Mouse (Mus musculus) thymus, adult 2 months (tissue): Measurements from ENCODE around the gene Gm3336. TPM values are rescaled to one million over a fixed set of nuclear protein-coding genes. Genes with fewer than 3 reads are reported as not detected.
A peak's percentile ranks its signal among the peaks of the same experiment; 100 is the strongest.

Experiments used
- DNase-seq: peaks from one replicate; pipeline ENCODE4 v3.0.0; 2021
- H3K27ac ChIP-seq: fragments of 200-500 bp; 2 replicates; pipeline ENCODE4 v1.5.1; 2012; ENCODE audit warnings: low read length, control low read depth; ENCODE audit not compliant: control insufficient read depth, insufficient read depth
- H3K27me3 ChIP-seq: fragments of 200-500 bp; 2 replicates; pipeline ENCODE4 v1.6.1; 2012; ENCODE audit warnings: mild to moderate bottlenecking, low read length, moderate library complexity, mixed read lengths; ENCODE audit not compliant: control insufficient read depth, insufficient read depth
- H3K36me3 ChIP-seq: fragments of 200-500 bp; 2 replicates; pipeline ENCODE4 v1.6.1; 2012; ENCODE audit warnings: mild to moderate bottlenecking, low read length, moderate library complexity; ENCODE audit not compliant: control insufficient read depth, insufficient read depth
- H3K4me1 ChIP-seq: fragments of 200-500 bp; replicated peaks from 2 replicates; pipeline ENCODE4 v1.6.1; 2012; ENCODE audit warnings: low read length; ENCODE audit not compliant: control insufficient read depth, insufficient read depth
- H3K4me3 ChIP-seq: fragments of 200-500 bp; 2 replicates; pipeline ENCODE4 v1.5.1; 2012; ENCODE audit warnings: mild to moderate bottlenecking, low read length, control low read depth, moderate library complexity; ENCODE audit not compliant: control insufficient read depth, insufficient read depth
- CTCF ChIP-seq: fragments of 200-500 bp; IDR thresholded peaks from 2 replicates; pipeline ENCODE4 v1.5.1; 2012; ENCODE audit warnings: mild to moderate bottlenecking, control low read depth, low read length, moderate library complexity, borderline replicate concordance; ENCODE audit not compliant: control insufficient read depth, poor library complexity, insufficient read depth; ENCODE audit errors: extremely low read depth
- POLR2A ChIP-seq: fragments of 200-500 bp; IDR thresholded peaks from 2 replicates; pipeline ENCODE4 v1.6.1; 2012; ENCODE audit warnings: mild to moderate bottlenecking, low read length, control low read depth, moderate library complexity; ENCODE audit not compliant: control insufficient read depth, poor library complexity, insufficient read depth; ENCODE audit errors: extremely low read depth
- WGBS: fragments of 180-500 bp; shearing (Covaris S2); methylation state at CpG from one replicate; pipeline ENCODE4 v1.1.7; 2018; 5-methylcytosine and 5-hydroxymethylcytosine counted together
- polyA plus RNA-seq: library from polyadenylated mRNA; depleted of rRNA; stranded (reverse); fragments of >200 nt; gene quantifications from 2 replicates; pipeline ENCODE4 v1.2.3, GENCODE M21; 2012

The Gm3336 gene
- polyA plus RNA-seq, 1 experiment: 0.50 TPM

DNA sequence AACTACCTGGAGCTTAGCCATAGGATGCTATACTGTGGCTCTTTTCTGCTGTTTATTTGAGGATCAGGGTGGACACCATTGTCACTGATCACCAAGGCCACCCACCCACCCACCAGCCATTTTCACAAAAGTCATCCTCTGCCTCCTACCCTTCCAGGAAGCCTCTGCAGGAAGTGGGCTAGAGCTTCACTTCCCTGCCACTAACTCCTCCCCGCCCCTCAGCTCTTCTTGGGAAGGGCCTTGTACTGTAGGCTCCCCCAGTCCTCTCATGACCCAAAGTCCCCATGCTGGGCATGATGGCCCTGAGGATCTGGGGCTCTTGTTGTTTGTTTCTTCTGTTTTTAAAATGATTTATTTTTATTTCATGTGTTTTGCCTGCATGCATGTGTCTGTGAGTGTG, 43.0 kb upstream of the Gm3336 start:
- Histone ChIP-seq H3K36me3 (0 out of 2 replicates have a peak, but pooled peaks cover 3% of the 10 kb centered on the region), H3K4me3 (no peak overlapping the region), H3K27me3 (no peaks in the 10 kb centered on the region), H3K27ac (peak overlapping the region; percentile 81), H3K4me1 (peaks cover 35% of the 10 kb centered on the region)
- WGBS: 11% methylated on average over 1 of the region's 1 CpGs
- peak; percentile 74 for DNase-seq
- no peak for TF ChIP-seq POLR2A
- TF ChIP-seq CTCF: no peak

DNA sequence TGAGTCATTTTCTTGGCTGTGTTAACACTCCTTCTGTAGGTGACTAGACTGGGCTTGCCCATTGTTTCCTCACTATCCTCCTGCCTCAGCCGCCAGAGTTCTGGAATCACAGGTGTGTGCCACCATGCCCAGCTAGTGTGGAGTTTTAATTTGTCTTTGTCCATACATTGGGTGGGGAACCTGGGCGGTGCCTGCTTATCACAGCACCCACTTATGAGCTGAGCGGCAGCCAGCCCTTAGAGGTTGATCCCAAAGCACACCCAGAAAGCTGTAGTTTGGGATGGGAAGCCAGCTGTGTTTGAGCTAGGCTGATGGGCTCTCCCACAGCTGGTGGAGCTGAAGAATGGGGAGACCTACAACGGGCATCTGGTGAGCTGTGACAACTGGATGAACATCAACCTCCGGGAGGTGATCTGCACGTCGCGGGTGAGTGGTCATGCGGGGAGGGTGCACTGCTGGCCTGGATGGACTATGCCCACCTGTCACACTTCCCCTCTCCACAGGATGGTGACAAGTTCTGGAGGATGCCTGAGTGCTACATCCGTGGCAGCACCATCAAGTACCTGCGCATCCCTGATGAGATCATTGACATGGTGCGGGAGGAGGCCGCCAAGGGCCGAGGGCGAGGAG, 40.8 kb upstream of the Gm3336 start:
- TF ChIP-seq POLR2A (no peak), CTCF (no peak)
- no peak for DNase-seq
- Histone ChIP-seq H3K4me1 (peaks cover 33% of the 10 kb centered on the region), H3K27ac (no peak overlapping the region), H3K4me3 (no peak overlapping the region), H3K27me3 (no peaks in the 10 kb centered on the region), H3K36me3 (0 out of 2 replicates have a peak, but pooled peaks cover 3% of the 10 kb centered on the region)
- WGBS: 96% methylated on average over 15 of the region's 15 CpGs

DNA sequence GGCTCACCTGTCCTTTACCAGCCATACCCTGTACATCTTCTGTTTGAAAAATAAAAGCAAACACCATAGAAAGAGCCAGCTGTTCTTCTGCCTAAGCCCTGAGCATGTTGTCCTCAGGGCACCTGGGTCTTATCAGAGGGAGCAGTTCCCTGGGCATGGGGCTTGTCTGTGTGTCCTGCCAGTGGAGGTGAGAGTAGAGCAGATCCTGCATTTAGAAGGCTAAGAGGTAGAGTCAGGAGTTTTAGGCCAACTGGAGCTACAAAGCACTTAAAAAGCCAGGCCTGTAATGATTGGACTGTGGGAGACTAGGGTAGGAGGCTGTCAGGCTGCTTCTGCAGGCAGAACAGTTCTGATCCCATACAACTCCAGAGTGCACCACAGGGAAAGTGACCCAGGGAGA, 39.7 kb upstream of the Gm3336 start:
- Histone ChIP-seq H3K27ac (no peak overlapping the region), H3K27me3 (no peaks in the 10 kb centered on the region), H3K4me1 (peaks cover 30% of the 10 kb centered on the region), H3K36me3 (0 out of 2 replicates have a peak, but pooled peaks cover 3% of the 10 kb centered on the region), H3K4me3 (no peak overlapping the region)
- no peak for DNase-seq
- TF ChIP-seq CTCF (no peak), POLR2A (no peak)

DNA sequence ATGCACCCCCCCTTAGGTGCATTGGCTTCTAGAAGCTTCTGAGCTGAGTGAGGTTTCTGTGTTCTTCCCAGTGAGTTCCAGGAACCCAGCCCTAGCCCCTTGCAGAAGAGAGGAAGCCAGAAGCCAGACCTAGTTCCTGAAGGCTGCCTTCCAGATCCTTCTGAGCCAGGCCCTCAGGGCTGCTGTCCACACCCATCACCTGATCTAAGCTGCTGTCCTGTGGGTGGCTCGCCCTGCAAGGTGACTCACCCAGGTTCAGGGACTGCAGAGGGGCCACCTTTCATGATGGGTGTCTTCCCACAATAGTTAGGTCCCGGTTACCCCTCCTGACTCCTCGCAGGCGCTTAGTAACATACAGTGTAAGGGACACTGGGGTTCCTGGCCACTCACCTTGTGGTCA, 38.9 kb upstream of the Gm3336 start:
- WGBS: 91% methylated on average over 4 of the region's 4 CpGs
- Histone ChIP-seq H3K4me1 (peaks cover 24% of the 10 kb centered on the region), H3K27ac (no peak overlapping the region), H3K36me3 (0 out of 2 replicates have a peak, but pooled peaks cover 3% of the 10 kb centered on the region), H3K27me3 (no peaks in the 10 kb centered on the region), H3K4me3 (no peak overlapping the region)
- DNase-seq: no peak
- TF ChIP-seq POLR2A (no peak), CTCF (no peak)

DNA sequence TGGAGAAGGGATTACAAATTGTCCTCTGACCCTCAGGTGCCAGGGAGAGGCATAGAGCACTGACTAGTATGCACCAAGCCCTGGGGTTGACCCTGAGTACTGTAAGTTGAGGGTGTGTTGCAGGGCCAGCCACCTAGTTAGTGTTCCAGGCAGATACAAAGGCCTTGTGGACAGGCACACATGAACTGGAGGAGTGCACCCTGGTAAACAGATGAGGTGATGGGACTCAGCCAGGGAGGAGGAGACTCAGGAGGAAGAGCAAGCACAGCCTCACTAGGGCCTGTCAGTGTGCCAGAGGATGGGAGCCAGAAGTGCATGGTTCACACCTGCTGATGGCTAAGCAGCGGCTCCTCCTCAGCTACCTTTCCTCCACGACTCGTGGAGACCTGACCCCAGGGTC, 38.3 kb upstream of the Gm3336 start:
- H3K36me3 ChIP-seq: 0 out of 2 replicates have a peak, but pooled peaks cover 3% of the 10 kb centered on the region
- no peak overlapping the region for H3K4me3 ChIP-seq
- peaks cover 17% of the 10 kb centered on the region for H3K4me1 ChIP-seq
- no peak overlapping the region for H3K27ac ChIP-seq
- WGBS: 65% methylated on average over 3 of the region's 3 CpGs
- no peaks in the 10 kb centered on the region for H3K27me3 ChIP-seq
- no peak for DNase-seq
- TF ChIP-seq POLR2A: no peak
- TF ChIP-seq CTCF: no peak

DNA sequence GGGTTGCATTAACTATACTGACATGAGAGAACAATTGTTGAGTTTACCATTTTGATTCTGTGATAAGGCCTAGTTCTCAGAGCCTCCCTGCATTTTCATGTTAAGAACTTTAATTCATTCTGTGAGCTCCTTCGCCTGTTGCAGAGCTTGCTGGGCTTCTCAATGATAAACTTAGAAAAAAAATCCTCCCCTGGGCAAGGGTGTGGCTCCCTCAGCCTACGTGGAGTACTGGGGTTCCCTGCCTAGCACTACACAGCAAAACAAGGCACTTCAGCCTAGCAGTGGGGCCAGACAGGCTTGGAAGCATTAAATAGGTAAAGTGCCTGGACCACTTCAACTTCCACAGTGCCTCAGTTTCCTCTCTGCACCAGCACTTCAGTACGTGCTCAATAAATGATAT, 36.9 kb upstream of the Gm3336 start:
- Histone ChIP-seq H3K36me3 (0 out of 2 replicates have a peak, but pooled peaks cover 3% of the 10 kb centered on the region), H3K4me3 (no peak overlapping the region), H3K27ac (no peak overlapping the region), H3K27me3 (no peaks in the 10 kb centered on the region), H3K4me1 (peaks cover 4% of the 10 kb centered on the region; the same call in 1 of the 2 replicates)
- no peak for DNase-seq
- 96% methylated on average over 3 of the region's 3 CpGs for WGBS
- TF ChIP-seq CTCF (no peak), POLR2A (no peak)

DNA sequence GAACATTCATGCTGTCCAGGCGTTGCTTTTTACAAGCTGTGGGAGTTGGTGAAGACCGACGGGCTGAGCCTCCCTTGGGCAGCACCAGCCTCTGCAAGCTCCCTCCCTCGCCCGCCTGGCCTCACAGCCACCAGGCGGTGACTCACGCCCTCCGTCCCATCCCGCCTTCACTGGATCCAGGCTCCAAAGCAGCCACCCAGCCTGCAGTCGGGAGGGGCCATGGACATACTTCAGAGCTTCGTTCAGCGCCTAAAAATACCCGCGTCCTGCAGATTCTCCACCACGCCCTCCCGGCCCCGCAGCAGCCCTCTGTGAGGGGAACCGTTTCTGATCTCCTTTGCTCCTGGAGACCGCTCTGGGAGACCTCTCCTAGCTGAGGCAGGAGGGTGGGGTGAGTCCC, 36.1 kb upstream of the Gm3336 start:
- H3K36me3 ChIP-seq: 0 out of 2 replicates have a peak, but pooled peaks cover 3% of the 10 kb centered on the region
- WGBS: 82% methylated on average over 19 of the region's 19 CpGs
- no peak overlapping the region for H3K27ac ChIP-seq
- H3K27me3 ChIP-seq: no peaks in the 10 kb centered on the region
- no peak for DNase-seq
- H3K4me1 ChIP-seq: peaks cover 4% of the 10 kb centered on the region; the same call in 1 of the 2 replicates
- H3K4me3 ChIP-seq: no peak overlapping the region
- no peak for TF ChIP-seq CTCF
- no peak for TF ChIP-seq POLR2A
